Mouse (Mus musculus): ENCODE results near the gene H60b.
"Not testable (repeated sequence)": the region's sequence is repeated elsewhere in the genome, so short reads cannot be mapped to it uniquely, and the experiment has no call there.

The H60b gene

DNA sequence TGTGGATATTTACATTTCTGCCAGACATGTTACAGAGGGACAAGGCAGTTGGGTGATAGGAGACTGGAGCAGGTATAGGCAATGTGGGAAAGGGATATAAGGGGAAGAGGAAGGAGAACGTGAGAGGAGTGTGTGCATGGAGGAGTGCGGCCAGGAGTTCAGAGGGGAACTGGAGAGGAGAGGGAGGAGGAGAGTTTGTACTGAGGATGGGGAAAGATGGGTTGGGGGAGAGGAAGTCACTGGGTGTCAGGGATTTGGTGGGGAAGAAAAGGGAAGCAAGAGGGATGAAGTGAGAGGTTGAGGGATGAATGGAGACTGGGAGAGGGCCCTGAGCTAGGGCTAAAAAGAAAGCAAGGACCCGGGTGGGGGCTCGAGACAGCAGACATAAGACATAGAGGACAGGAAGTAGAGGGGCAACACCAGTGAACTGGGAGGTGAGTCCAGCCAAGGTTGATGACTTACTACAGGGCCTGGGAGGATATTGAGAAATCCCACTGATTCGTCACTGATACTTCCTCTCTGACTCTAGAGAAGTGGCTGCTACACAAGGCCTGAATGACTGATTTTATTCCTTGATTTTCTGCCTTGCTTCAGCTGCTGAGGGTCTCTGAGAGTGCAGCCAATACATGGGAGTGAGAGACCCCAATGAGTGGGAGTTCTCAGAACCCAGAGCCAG is 7.1 kb downstream of the H60b start:
- not testable (repeated sequence) for DNase-seq

DNA sequence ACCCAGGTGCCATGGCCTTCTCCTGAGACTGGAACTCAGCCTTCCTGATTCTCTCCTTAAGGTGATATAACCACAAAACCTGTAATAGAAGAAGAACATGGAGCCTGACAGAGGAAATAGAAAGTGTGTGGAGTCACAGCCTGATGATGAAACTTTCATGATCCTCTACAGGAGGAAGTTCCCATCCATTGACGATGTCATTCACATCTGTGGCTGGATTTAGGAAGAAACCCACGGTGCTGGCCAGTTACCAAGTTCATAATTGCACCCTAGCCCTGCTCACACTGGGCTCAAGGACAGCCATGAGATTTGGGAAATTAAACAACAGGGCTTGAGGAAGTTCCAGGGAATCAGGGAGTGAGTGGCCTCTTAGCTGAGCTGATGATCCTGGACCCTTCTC is 7.6 kb downstream of the H60b start:
- not testable (repeated sequence) for DNase-seq

DNA sequence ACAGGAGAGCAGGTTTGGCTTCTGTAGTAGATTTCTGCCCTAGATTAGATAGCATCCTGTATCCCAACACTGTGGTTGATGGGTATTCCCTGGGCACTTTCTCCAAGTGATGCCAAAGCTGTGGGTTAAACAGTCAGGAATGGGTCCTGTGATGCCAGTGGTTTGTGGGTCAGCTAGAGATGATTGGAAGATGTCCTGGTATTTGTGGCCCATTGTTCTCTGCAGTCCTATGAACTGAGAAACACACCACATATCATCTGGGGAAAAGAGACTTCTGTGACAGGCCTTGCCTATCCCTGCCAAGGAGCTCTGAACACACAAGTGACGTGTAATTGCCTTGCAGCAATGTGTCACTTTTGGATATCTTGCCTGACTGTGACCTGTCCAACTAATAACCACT is 8.7 kb downstream of the H60b start:
- not testable (repeated sequence) for DNase-seq

DNA sequence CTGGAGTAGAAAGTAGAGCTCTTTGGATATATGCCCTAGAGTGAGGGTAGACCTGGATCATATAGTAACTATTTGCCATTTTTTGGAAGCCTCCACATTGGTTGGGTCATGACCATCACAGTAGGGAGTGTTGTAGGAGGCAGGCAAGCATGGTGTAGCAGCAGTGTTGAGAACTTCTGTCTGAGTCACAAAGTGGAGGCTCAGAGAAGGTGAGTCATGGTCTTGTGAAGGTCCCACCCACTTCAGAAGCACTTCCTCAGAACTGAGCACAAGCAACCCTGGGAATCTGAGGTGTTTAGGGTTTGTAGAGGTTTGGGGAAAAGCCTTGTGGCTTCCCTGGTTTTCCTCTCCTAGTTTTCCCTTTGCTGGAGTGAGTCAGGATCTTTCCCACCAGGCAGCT is 10.7 kb downstream of the H60b start:
- not testable (repeated sequence) for DNase-seq

DNA sequence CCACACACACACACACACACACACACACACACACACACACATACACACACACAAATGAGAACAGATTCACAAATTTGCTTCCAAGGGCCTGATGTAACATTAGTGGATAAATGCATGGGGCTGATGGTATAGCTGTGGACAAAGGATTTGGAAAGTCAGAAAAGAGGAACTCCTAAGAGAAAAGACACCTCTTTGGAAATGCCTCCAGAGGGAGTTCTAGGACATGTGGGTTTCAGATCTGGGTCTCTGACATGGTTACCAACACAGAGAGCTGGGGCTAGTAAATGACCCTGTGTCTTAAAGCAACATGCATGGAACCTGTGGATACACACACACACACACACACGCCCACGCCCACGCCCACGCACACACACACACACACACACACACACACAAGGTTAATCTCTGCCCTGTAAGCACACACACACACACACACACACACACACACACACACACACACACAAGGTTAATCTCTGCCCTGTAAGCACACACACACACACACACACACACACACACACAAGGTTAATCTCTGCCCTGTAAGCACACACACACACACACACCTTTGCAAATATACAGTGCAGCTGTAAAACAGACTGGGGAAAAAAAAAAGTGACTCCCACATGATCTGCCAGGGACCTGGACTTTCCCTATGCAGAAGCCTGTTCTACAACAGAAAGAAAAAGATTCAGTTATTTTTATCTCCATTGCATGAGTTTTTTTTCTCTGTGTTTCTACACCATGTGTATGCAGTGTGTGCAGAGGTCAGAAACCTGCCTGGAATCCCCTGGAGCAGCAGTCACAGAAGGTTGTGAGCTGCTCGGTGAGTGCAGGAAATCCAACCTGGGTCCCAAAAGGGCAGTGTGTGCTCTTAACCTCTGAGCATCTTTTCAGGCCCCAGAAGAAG is 14.3 kb downstream of the H60b start:
- DNase-seq: not testable (repeated sequence)

DNA sequence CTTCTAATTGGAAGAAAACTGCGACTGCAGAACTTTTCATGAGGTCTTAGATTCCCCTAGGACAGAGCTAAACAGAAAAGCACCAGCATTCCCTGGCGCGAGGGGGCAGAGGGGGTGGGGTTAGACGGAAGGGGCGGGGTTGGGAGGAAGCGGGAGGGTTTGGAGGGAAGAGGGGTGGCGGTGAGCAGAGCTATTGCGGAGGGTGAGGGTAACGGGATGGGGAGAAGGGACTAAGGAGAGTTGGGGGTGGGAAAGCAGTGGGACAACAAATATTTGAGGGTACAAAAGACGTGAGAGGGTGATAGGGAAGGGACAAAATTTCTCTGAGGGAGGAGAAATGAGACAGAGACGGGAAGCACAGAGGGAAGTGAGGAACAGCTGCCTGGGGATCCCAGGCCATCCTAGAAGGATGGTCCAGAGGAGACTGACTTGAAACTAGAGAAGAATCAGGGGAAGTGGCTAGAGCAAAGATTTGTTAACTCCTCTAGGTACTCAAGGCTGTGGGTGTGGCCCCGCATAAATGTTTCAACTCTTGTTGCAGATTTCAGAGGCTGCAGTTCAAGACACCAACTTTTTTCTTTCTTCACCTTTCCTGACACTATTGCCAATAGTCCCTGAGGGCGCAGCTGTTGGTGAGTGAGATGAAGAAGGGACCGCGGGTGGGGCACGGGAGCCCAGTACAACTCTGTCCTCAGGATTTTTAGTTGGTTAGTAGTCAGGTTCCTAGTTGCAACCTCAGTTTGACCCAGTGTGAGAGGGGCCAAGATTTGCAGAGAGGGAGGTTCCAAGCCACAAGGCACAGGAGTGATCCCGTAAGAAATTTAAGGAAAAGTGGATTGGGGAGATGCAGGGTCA is 15.2 kb downstream of the H60b start:
- DNase-seq: not testable (repeated sequence)

DNA sequence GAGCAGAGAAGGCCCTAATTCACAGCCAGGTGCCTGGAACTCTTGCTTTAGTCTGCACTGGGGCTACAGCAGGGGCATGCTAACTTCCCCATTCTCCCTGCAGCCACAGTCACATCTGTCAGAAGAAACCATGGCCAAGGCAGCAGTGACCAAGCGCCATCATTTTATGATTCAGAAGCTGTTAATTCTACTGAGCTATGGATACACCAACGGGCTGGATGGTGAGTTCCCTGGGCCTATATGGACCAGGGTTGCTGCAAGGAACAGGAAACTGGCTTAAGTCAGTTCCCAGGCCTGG is 15.8 kb downstream of the H60b start:
- DNase-seq: not testable (repeated sequence)

DNA sequence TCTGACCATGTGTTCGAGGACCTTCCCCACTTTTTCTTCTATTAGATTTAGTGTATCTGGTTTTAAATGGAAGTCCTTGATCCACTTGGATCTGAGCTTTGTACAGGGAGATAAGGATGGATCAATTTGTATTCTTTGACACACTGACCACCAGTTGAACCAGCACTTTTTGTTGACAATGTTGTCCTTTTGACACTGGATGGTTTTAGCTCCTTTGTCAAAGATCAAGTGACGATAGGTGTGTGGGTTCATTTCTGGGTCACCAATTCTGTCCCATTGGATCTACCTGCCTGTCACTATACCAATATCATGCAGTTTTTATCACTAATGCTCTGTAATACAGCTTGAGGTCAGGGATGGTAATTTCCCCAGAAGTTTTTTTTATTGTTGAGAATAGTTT is 18.1 kb downstream of the H60b start:
- DNase-seq: not testable (repeated sequence)

DNA sequence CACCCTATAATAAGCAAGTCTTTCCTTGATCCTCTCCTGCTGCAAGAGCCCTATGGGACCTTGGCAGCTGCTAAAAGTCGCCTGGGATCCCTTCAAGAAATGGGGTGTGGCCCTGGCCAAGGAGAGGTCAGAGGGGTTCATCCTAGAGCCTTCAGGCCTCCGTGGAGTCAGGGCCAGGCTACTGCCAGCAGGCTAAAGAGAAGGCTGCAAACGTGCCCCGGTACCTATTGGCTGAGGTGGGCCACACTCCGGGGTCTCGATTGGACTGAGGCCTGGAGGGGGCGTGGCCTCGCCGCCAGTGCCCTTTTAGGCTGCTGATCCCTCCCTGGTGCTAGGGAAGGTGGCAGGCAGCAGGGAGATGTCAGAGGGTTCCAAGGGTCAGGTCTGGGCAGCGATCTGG is 32.6 kb downstream of the H60b start:
- not testable (repeated sequence) for DNase-seq

DNA sequence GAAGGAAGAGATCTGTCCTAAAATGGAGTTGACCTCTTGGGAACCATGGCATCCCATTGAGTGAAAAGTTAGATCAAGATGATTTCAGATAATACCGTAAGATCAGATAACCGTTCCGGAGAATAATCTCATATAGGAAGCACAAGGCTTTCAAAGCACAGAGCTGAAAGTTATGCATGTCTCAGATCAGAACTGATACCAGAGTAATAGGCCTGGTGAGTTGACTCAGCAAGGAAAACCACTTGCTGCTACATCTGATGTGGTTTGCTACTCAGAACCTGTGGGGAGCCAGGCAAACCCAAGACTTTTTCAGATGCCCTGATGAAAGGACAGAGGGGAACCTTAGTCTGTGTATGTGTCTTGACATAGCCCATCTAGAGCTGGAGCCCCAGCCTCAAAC is 43.0 kb downstream of the H60b start:
- not testable (repeated sequence) for DNase-seq

DNA sequence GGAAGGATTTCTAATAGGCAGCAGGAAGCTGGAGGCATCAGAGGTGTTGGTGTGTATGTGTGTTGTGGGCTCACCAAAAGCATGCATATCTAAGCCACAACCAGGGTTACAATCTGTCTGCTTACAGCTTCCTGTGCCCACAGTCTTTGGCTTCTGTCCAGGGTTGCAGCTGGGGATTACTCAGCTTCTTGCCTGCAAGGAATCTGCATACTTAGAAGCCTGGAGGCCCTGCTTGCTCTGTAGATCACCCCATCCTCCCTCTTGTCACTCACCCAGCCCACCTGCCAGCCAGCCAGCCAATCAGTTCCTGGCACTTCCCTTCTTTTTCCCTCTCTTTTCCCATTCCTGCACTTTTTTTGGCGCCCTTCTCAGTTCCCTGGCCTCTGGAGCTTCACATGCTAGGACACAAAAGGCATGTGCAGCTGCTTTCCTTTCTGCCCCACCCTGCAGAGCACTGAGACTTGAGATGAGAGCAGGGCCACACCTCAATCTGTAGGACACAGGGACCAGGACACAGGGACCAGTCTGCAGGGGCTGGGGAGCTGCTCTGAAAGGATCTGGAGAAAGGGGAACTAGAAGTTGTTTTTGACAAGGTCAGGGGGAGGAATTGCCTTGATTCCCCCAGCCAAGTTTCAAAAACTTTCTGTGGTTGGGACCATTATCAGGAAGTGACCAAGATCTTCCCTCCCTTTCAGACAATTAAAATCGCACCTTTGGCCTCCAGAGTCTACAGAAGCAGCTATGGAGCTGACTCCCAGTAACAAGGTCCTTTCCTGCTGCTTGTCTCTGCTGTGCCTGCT is 44.6 kb downstream of the H60b start:
- DNase-seq: peak; percentile 2

DNA sequence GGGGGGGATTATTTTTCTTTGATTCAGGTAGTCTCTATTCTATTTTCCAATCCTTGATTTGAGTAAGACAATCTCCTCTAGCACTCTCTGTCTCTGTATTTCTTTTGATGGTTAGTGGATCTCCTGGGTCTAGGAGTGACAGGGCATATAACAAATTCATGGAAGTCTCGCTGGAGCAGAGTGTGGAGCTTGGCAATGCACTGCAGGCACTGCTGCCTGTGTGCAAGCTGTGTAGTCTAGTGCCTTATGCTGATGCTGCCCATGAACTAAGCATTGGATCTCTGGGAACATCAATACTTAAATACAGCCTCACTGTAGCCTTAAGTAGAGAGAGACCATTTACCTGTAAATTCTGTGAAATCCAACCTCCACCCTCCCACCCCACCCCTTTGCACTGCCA is 48.1 kb downstream of the H60b start:
- DNase-seq: not testable (repeated sequence)

DNA sequence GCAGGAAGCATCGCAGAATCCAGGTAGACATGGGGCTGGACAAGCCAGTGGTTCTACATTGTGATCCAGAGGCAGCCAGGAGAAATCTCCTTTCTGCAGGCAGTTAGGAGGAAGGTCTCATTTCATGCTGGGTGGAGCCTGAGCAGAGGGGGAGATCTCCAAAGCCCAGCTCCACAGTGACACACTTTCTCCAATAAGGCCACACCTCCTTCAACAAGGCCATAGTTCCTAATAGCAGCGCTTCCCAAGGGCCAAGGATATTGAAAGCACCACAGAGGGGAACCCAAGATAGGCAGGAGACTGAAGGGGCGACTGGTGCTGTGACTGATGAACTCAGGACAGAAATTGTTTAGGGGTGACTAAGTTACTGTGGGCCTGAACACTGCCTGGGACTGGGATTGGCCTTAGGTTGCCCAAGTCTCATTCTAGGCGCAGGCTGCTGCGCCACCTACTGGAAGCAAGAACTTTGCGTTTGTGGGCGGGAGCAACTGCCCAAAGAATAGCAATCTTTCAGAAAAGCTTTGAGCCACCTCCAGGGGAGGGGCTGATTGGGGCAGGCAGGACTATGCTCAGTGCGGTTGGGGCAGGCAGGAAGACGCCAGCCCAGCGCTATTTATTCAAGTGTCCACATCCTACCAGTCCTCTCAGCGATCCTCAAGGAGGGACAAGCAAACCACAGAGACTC is 53.8 kb downstream of the H60b start:
- DNase-seq: peak; percentile 8

DNA sequence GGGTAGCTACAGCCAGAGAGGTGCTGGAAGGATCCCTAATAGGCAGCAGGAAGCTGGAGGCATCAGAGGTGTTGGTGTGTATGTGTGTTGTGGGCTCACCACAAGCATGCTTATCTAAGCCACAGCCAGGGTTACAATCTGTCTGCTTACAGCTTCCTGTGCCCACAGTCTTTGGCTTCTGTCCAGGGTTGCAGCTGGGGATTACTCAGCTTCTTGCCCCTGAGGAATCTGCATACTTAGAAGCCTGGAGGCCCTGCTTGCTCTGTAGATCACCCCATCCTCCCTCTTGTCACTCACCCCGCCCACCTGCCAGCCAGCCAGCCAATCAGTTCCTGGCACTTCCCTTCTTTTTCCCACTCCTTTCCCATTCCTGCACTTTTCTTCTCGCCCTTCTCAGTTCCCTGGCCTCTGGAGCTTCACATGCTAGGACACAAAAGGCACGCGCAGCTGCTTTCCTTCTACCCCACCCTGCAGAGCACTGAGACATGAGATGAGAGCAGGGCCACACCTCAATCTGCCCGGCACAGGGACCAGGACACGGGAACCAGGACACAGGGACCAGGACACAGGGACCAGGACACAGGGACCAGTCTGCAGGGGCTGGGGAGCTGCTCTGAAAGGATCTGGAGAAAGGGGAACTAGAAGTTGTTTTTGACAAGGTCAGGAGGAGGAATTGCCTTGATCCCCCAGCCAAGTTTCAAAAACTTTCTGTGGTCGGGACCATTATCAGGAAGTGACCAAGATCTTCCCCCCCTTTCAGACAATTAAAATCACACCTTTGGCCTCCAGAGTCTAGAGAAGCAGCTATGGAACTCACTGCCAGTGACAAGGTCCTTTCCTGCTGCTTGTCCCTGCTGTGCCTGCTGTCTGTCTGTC is 65.3 kb downstream of the H60b start:
- DNase-seq: peak; percentile 3

DNA sequence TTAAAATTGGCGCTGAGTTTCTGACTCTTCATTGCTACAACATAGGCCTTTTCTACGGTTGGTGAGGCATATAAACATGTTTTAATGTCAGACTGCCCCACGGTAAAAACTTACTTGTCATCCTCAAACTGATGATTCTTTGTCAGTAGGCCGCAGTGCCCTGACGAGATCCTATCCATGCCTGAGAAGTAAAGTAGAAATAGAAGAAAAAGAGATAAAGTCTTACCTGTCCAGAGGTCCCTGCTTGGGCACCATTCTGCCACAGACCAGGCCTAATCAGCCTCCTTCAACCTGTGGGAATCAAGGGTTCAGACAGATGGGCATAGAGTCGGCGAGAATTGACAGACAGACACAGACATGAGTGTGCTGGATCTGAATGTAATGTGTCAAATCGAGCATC is 106.7 kb downstream of the H60b start:
- no peak for DNase-seq

DNA sequence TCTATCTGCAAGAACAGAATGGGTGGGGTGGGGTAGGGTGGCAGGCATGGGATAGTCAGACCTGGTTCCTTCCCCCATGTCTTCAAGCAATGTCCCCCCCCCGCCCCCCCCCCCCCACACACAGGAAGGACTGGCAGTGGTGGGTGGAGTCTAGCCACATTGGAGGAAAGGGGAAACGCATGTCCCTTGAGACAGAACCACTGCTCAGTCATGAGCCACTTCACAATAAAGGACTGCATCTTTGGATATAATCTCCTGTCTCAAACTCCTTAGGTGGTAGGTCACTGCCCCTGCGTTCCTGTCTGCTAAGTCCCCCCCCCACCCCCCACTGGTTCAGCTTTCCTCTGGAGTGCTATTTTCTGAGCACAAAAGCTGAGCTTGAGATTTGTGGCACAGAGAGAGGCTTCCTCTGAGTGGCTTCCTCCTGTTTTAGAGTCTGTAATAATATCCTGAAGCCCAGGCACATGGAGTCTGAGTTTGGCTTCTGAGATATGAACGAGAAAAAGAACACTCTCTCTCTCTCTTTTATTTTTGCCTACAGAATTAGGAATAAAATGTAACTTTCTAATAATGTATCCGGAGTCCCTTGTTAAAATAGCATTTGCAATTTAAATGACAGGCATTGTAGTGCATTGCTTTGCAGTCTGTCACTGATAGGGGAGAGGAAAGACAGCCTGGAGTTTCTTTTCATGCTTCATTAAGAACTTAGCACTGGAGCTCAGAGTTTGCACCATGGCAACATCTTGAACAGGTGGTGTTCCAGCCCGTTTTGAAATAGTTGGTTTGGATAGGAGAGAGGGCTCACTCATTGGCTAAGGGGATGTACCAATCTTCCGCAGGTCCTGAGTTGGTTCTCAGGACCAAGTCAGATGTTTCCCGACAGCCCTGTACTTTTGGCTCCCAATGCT is 112.7 kb downstream of the H60b start:
- DNase-seq: not testable (repeated sequence)

DNA sequence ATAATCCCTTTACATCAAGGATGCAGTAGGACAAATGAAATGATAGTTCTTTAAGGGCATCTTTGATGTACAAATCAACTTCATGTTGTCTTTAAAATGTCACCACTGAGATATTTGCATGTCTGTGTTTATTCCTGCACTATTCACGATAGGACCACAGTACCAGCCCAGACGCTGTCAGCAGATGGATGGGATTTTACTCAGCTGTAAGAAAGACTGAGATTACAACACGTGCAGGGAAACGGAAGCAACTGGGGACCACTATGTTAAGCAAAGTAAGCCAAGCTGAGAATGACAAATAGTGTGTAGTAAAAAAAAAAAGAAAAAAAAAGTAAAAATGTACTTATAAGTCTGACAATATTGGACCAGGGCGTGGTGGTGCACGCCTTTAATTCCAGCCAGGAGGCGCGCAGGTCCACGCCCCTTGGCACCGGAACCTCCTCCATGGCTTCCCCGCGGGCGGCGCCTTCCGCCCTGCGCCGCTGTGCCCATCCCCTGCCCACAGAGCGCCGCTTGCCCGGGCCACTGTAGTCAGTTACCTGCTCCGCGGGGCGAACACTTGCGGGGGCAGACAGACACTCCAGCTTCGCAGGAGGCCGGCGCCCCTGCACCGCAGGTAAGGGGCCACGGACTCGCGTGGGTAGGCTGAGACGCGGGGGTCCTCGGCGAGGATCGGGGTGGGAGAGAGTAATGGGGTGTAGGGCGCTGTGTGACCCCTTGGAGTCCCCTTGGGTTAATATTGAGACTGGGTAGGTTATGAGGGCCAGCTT is 114.7 kb downstream of the H60b start:
- DNase-seq: not testable (repeated sequence)

DNA sequence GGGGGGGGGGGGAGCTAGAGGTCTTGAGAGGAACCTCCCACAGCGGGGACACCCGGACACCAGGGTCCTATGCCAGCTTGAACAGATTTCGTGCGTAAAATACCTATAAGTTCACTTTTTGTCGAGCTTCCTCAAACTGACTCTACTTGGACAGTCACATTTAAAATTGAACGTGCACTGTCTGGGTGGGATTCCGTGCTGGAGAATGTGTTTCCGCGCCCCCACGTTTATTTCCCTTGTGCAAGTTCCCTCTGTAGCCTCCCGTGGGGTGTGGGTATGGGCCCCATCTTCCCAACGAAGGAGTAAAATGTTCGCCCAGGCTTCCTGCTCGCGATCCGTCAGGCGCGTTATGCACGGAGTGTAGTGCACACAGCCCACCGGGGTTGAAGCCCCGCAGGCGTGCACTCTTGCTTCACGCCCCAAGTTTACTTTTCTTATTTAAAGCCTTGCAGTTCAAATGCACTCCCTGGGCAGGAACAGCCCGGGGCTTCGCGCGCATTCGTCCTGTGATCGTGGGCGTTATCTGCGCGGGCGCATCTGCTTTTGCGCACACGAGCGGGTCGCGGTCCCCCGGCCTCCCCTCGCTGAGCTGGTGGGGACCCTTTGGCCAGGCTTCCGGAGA is 115.4 kb downstream of the H60b start:
- DNase-seq: no peak

Measured in layer of hippocampus, adult 9-11 months (tissue).